Mouse (Mus musculus): ENCODE measurements at regions not wholly inside any gene's neighbourhood (a gene's known extent, or its start where the extent isn't known, plus 50 kb on each side); places are given as distances from the start of the nearest gene placed in this dataset.
"Not testable (repeated sequence)": the region's sequence is repeated elsewhere in the genome, so short reads cannot be mapped to it uniquely, and the experiment has no call there.

GRCm38 (mm10) chr13:70012123-70012522 lies 209.9 kb downstream of the Med10 start:
- DNase-seq (ENCODE audit: low read depth, low spot score), result no peak

GRCm38 (mm10) chr13:70015183-70015582 lies 213.0 kb downstream of the Med10 start:
- no peak for DNase-seq (ENCODE audit: low read depth, low spot score)

DNA sequence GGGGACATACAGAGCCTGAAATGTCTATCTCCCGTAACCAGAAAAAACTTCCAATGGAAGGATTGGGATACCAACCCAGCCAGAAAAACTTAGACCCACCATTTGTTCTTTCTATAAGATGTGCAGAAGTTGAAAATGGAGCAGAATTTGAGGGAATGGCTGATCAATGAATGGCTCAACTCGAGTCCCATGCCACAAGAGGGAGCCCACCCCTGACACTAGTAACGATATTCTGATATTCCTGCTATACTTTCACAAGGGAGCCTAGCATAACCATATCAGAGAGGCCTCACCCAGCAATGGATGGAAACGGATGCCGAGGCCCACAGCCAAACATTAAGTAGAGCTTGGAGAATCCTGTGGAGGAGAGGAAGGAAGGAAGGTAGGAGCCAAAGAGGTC lies 215.3 kb downstream of the Med10 start:
- no peak for DNase-seq (ENCODE audit: low read depth, low spot score)

DNA sequence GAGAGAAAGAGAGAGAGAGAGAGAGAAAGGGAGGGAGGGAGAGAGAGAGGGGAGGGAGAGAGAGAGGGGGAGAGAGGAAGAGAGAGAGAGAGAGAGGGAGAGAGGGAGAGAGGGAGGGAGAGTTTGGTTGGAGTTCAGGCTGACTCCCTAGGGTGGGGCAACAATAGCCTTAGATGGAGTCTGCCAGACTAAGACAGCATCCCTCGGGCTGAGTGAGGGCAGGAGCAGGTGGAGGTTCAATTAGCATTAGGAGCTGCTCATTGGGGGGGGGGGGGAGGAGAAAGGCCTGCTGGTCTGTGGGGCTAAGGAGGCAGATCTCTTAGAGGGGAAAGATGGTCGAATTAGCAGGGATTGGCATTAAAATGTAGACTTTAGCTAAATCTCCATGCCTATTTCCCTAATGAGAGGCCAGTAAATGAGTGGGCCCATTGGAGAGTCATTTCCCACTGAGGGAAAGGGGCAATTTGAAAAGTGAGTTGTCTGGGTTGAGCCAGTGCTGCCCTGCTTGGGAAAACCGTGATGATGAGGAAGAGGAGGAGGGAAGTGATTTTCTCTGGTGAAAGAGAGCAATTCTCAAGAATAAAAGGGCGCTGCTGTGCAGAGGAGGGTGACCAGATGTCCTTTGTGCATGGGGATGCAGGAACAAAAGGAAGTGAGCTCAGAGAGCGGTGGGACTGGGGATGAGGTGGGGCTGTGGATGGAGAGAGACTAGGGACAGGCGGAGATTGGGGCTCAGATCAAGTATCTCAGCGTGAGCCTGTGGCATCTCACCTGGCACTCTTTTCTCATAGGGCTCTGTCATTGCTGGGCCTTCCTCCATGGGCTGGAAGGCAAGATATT lies 218.0 kb downstream of the Med10 start:
- no peak for DNase-seq (ENCODE audit: low read depth, low spot score)

- DNase-seq (ENCODE audit: low read depth, low spot score), result no peak
Observed at GRCm38 (mm10) chr13:70033249-70033648, 231.1 kb downstream of the Med10 start.

DNA sequence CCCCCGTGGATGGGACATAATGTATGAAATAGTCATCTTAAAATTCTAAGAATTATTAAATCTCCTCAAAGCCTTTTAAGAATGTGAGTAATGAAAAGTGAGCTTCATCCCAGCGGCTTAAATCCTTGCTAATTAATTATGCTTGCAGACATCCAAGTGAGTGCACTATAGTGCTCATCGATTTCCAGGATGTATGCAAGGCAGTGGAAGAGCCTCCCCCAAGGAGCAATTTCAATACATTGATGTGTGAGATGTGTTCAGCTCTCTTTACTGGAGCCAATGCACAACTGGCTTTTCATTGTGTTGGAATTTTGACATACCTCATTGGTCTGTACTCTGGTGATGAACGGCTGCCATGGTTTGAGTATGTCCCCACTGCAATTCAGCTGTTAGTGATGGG lies 231.6 kb downstream of the Med10 start:
- no peak for DNase-seq (ENCODE audit: low read depth, low spot score)

- DNase-seq (ENCODE audit: low read depth, low spot score), result no peak
Observed at GRCm38 (mm10) chr13:70037985-70038667, 235.9 kb downstream of the Med10 start.

DNA sequence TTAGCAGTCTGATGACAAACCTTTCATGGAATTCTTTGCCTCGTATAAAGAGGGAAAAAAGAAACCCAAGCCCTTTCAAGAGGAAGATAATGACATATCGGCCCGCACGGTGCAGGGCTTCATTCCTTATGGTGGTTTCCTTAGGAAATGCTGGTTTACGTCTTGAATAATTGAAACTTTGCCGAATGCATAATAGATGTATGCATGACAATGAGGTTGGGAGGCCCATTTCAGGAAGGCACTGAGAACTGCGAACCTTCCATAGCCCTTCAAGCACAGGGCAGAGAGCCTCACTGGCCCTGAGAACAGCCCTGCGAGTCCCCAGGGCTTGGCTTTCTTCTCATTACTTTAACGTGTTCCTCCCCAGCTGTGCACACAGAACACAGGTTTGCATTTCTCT lies 255.7 kb downstream of the Med10 start:
- DNase-seq (ENCODE audit: low read depth, low spot score), result no peak

DNA sequence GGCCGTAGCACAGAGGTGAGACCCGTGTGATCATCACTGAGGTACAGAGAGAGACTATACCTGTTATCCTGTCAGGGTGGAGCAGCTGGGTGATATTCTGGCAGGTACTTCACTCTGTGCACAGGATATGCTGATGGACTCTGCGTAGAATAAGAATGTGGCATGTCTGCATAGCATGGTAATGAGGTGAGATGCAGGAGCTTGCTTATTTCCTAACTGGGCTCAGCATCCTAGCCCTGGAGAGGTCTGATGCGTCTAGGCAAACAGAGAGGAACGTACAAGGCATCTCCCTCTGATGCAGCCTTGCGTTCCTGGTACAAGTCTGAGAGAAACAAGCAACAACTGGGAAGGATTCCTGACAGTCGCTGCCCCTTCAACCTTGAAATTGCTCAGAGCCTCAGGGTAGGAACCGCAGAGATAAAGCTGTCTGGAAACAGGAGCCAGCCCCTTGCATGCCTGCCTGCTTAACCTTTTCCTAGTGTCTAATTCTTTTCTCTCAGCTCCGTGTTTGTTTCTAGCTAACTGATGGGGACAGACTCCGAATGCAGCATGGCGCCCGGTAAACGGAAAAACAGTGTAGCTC lies 259.3 kb downstream of the Med10 start:
- DNase-seq (ENCODE audit: low read depth, low spot score), result no peak

DNA sequence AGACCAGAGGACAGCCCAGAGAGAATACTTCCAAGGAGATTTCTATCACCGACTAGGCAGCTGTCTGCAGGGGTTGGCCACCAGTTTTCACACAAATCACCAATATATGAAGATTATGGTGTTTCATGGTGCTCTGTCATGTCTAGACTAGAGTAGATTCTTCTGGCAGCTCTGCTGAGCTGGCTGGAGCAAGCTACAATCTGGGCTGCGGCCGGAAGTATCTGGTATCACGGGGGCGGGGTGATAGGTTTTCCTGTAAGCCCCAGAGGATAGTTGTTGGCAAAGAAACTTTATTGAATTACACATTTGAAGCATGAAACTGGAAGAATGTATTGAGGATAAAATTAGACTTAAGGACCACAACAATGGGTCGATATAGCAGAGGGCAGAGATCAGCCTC lies 271.5 kb downstream of the Med10 start:
- no peak for DNase-seq (ENCODE audit: low read depth, low spot score)

GRCm38 (mm10) chr13:70075353-70075752 lies 273.2 kb downstream of the Med10 start:
- DNase-seq (ENCODE audit: low read depth, low spot score), result no peak

- no peak for DNase-seq (ENCODE audit: low read depth, low spot score)
Observed at GRCm38 (mm10) chr13:70081108-70081507, 278.9 kb downstream of the Med10 start.

GRCm38 (mm10) chr13:70092886-70093285 lies 290.7 kb downstream of the Med10 start:
- no peak for DNase-seq (ENCODE audit: low read depth, low spot score)

DNA sequence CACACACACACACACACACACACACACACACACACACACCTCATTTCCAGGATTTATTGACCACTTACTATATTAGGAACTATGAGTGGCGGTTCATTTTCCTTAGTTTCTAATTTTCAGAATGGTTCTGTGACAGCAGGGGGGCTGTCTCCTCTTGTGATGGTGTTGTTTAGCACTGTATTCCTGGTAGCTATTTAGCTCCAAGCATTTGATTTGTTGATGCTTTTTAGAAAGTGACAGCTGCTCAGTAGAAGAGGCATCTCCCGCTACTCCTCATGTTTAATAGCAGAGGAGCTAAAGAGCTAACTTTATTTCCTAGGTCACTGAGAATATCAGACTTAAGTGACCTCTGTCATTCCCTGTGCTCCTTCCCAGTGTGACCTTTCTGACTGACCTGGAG lies 291.8 kb downstream of the Med10 start:
- no peak for DNase-seq (ENCODE audit: low read depth, low spot score)

GRCm38 (mm10) chr13:70096430-70097301 lies 294.5 kb downstream of the Med10 start:
- no peak for DNase-seq (ENCODE audit: low read depth, low spot score)

DNA sequence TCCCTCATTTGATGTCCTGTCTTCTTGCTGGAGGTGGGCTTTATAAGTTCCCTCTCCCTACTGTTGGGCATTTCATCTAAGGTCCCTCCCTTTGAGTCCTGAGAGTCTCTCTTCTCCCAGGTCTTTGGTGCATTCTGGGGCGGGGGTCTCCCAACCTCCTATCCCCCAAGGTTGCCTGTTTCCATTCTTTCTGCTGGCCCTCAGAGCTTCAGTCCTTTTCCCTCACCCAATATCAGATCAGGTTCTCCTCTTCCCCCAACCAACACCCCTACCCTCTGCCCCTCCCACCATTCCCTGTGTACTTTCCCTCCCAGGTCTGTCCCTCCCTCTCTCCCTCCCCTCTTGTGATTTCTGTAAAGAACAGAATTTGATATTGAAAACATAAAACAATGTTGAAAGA lies 297.9 kb downstream of the Med10 start:
- not testable (repeated sequence) for DNase-seq (ENCODE audit: low read depth, low spot score)

- no peak for DNase-seq (ENCODE audit: low read depth, low spot score)
Observed at GRCm38 (mm10) chr13:70103021-70103420, 300.8 kb downstream of the Med10 start.

- not testable (repeated sequence) for DNase-seq (ENCODE audit: low read depth, low spot score)
Observed at GRCm38 (mm10) chr13:70103491-70103890, 301.3 kb downstream of the Med10 start.

GRCm38 (mm10) chr13:70103903-70104302 lies 301.7 kb downstream of the Med10 start:
- DNase-seq (ENCODE audit: low read depth, low spot score), result no peak

- DNase-seq (ENCODE audit: low read depth, low spot score), result no peak
Observed at GRCm38 (mm10) chr13:70115576-70115975, 313.4 kb downstream of the Med10 start.

GRCm38 (mm10) chr13:70124860-70125545 lies 322.8 kb downstream of the Med10 start:
- DNase-seq (ENCODE audit: low read depth, low spot score), result no peak
